Mouse (Mus musculus) A20 (cell line): ENCODE measurements around the gene Ttc28.

Experiments
- DNase-seq: peaks from one replicate; pipeline ENCODE4 v3.0.0-alpha.2; 2011; ENCODE audit warnings: low read depth, low spot score

The Ttc28 gene

GRCm38 (mm10) chr5:111335939-111336691 lies 456.5 kb downstream of the Ttc28 start:
- no peak for DNase-seq
